In genomic region chr19:10329033-10329432, GRCm38 (mm10) we compare ENCODE assay signal across 24 mouse cellular contexts. TPM values are rescaled to one million over a fixed set of nuclear protein-coding genes. Genes with fewer than 3 reads are reported as not detected.
DNase-seq lines count a peak whose midpoint lies in the region; ATAC-seq and TF ChIP-seq lines count a peak whose summit lies in the region.
"Had no signal": no experiment of that assay in that cellular context is flagged by ENCODE, and none has a peak within 500 bp of the region (broad histone marks: within the 10 kb centered on the region; RNA-seq: fewer than 3 reads in every experiment).

No protein-coding gene starts in this region.

- WGBS in kidney, postnatal 0 days, result 82% methylated on average over 8 of the region's 8 CpGs
- 87% methylated on average over 8 of the region's 8 CpGs for WGBS in kidney, embryonic 15.5 days
- WGBS in liver, embryonic 11.5 days, result 81% methylated on average over 8 of the region's 8 CpGs

- H3K4me2 ChIP-seq in kidney, postnatal 0 days (ENCODE audit: low read length), result no peak overlapping the region
- H3K4me2 ChIP-seq in kidney, embryonic 15.5 days, result no peak overlapping the region
- no peak overlapping the region for H3K4me2 ChIP-seq in liver, embryonic 11.5 days
- H3K4me2 ChIP-seq: embryonic facial prominence, embryonic 13.5 days; embryonic facial prominence, embryonic 15.5 days; forebrain, embryonic 12.5 days had no signal

- H3K27me3 ChIP-seq in kidney, postnatal 0 days (ENCODE audit: insufficient read depth, low read length), result no peaks in the 10 kb centered on the region
- H3K27me3 ChIP-seq in kidney, embryonic 15.5 days, result 0 out of 2 replicates have a peak, but pooled peaks cover 5% of the 10 kb centered on the region
- no peaks in the 10 kb centered on the region for H3K27me3 ChIP-seq in liver, embryonic 11.5 days (replicated peaks; ENCODE audit: control insufficient read depth, insufficient read depth, low read length)
- H3K27me3 ChIP-seq: embryonic facial prominence, embryonic 13.5 days; embryonic facial prominence, embryonic 15.5 days had no signal

- TF ChIP-seq CTCF in kidney, postnatal 0 days (IDR thresholded peaks at IDR 0.05; ENCODE audit: low read depth), result no peak

- no peaks in the 10 kb centered on the region for H3K9me3 ChIP-seq in kidney, postnatal 0 days (replicated peaks; ENCODE audit: low read length)
- no peaks in the 10 kb centered on the region for H3K9me3 ChIP-seq in kidney, embryonic 15.5 days (replicated peaks)
- H3K9me3 ChIP-seq in liver, embryonic 11.5 days (ENCODE audit: control insufficient read depth, low read length), result no peaks in the 10 kb centered on the region
- H3K9me3 ChIP-seq: embryonic facial prominence, embryonic 13.5 days; embryonic facial prominence, embryonic 15.5 days; forebrain, embryonic 10.5 days; forebrain, embryonic 12.5 days had no signal

- peak; percentile 25 to 35 for DNase-seq in heart, adult 18-20 months
- DNase-seq in heart, postnatal 14 days, result no peak
- DNase-seq in kidney, postnatal 0 days (ENCODE audit: low spot score), result no peak
- no peak for DNase-seq in liver, embryonic 11.5 days (ENCODE audit: low spot score)
- DNase-seq: adrenal gland, adult 2 months; adrenal gland, postnatal 10 days; adrenal gland, postnatal 25 days; cerebellum, adult 11 months; cerebellum, adult 18-20 months; cerebellum, adult 8-10 months; cerebellum, adult 9-11 months; cerebellum, postnatal 14 days; cerebellum, postnatal 36 days; embryo, embryonic 11 days had no signal

- H3K36me3 ChIP-seq in kidney, postnatal 0 days (ENCODE audit: insufficient read depth, low read length), result no peaks in the 10 kb centered on the region
- no peaks in the 10 kb centered on the region for H3K36me3 ChIP-seq in kidney, embryonic 15.5 days
- no peaks in the 10 kb centered on the region for H3K36me3 ChIP-seq in liver, embryonic 11.5 days (ENCODE audit: control insufficient read depth, insufficient read depth, low read length)
- H3K36me3 ChIP-seq: embryonic facial prominence, embryonic 13.5 days; embryonic facial prominence, embryonic 15.5 days; forebrain, embryonic 10.5 days; forebrain, embryonic 12.5 days had no signal

- H3K4me1 ChIP-seq in kidney, postnatal 0 days (replicated peaks; ENCODE audit: insufficient read depth, low read length), result no peaks in the 10 kb centered on the region
- 0 out of 2 replicates have a peak, but pooled peaks cover 2% of the 10 kb centered on the region for H3K4me1 ChIP-seq in kidney, embryonic 15.5 days
- H3K4me1 ChIP-seq in liver, embryonic 11.5 days (replicated peaks; ENCODE audit: control insufficient read depth, insufficient read depth, low read length), result no peaks in the 10 kb centered on the region
- H3K4me1 ChIP-seq: embryonic facial prominence, embryonic 13.5 days; embryonic facial prominence, embryonic 15.5 days; forebrain, embryonic 12.5 days had no signal

- ATAC-seq in kidney, postnatal 0 days (replicated peaks; ENCODE audit: low FRiP score, low read depth), result no peak
- ATAC-seq in kidney, embryonic 15.5 days (replicated peaks; ENCODE audit: low FRiP score), result no peak
- no peak for ATAC-seq in liver, embryonic 11.5 days (replicated peaks; ENCODE audit: low FRiP score)
- ATAC-seq: forebrain, embryonic 14.5 days; forebrain, embryonic 16.5 days had no signal

- intact Hi-C loops in heart, postnatal 14 days (cut with DNase I), result no loop called here

- no peak overlapping the region for H3K4me3 ChIP-seq in kidney, postnatal 0 days (replicated peaks; ENCODE audit: low read depth, low read length)
- H3K4me3 ChIP-seq in kidney, embryonic 15.5 days (replicated peaks), result no peak overlapping the region
- H3K4me3 ChIP-seq in liver, embryonic 11.5 days (ENCODE audit: low read depth, low read length), result no peak overlapping the region
- H3K4me3 ChIP-seq: embryonic facial prominence, embryonic 13.5 days; embryonic facial prominence, embryonic 15.5 days; erythroblast, embryonic 14.5 days; forebrain, embryonic 10.5 days; forebrain, embryonic 12.5 days had no signal

- H3K9ac ChIP-seq in kidney, postnatal 0 days (ENCODE audit: low read depth, low read length), result no peak overlapping the region
- no peak overlapping the region for H3K9ac ChIP-seq in kidney, embryonic 15.5 days
- no peak overlapping the region for H3K9ac ChIP-seq in liver, embryonic 11.5 days (ENCODE audit: low read depth, low read length)
- H3K9ac ChIP-seq: embryonic facial prominence, embryonic 13.5 days; embryonic facial prominence, embryonic 15.5 days; forebrain, embryonic 12.5 days had no signal

- 0 out of 2 replicates have a peak overlapping the region, but pooled peaks have one; percentile 25 for H3K27ac ChIP-seq in kidney, postnatal 0 days
- H3K27ac ChIP-seq in kidney, embryonic 15.5 days, result no peak overlapping the region
- H3K27ac ChIP-seq in liver, embryonic 11.5 days (ENCODE audit: low read depth, low read length), result no peak overlapping the region
- H3K27ac ChIP-seq: embryonic facial prominence, embryonic 13.5 days; embryonic facial prominence, embryonic 15.5 days; forebrain, embryonic 10.5 days; forebrain, embryonic 12.5 days had no signal

RNA-seq across cellular contexts. Expression of gene Dagla, which starts 24.4 kb away (rescaled TPM):
- 1 to 10 TPM; 3.3 TPM for total RNA-seq in heart, adult 18-20 months (2021)
- total RNA-seq in heart, postnatal 14 days (2021), result 1 to 10 TPM; 3.0 to 3.5 TPM
- 2.0 and 2.2 TPM in 2 replicates for polyA plus RNA-seq in kidney, postnatal 0 days (2015; fragmentation: Nextera tagmentation; extraction: Ambion mirVana)
- polyA plus RNA-seq in kidney, embryonic 15.5 days (2015; fragmentation: Nextera tagmentation; extraction: Ambion mirVana), result 3.1 and 3.7 TPM in 2 replicates
- 0.77 and 0.82 TPM in 2 replicates for polyA plus RNA-seq in liver, embryonic 11.5 days (2014; fragmentation: Nextera tagmentation; extraction: Ambion mirVana)
- total RNA-seq: common myeloid progenitor, adult 5-6 weeks; MEL had no signal

RNA-seq across cellular contexts. Expression of gene Syt7, which starts 59.9 kb away (rescaled TPM):
- total RNA-seq in heart, adult 18-20 months (2021), result 10 to 100 TPM; 35.5 to 37.1 TPM
- total RNA-seq in heart, postnatal 14 days (2021), result 10 to 100 TPM; 35.0 to 39.4 TPM
- 1.2 and 1.7 TPM in 2 replicates for polyA plus RNA-seq in kidney, postnatal 0 days (2015; fragmentation: Nextera tagmentation; extraction: Ambion mirVana)
- polyA plus RNA-seq in kidney, embryonic 15.5 days (2015; fragmentation: Nextera tagmentation; extraction: Ambion mirVana), result 1.5 and 2.3 TPM in 2 replicates
- 1.2 and 1.4 TPM in 2 replicates for polyA plus RNA-seq in liver, embryonic 11.5 days (2014; fragmentation: Nextera tagmentation; extraction: Ambion mirVana)
- total RNA-seq: common myeloid progenitor, adult 5-6 weeks; MEL had no signal
- polyA plus RNA-seq: erythroblast, embryonic 14.5 days had no signal

Comparison
In these comparisons a context has a peak if more than half of its experiments do, and no peak if none do; other contexts are left out.
1. DNase-seq: peak in heart, adult 18-20 months (2 of 2); none in heart, postnatal 14 days (0 of 2), kidney, postnatal 0 days (single experiment) and liver, embryonic 11.5 days (single experiment).